Mouse (Mus musculus): ENCODE measurements around the gene Kdm1b. TPM values are rescaled to one million over a fixed set of nuclear protein-coding genes. Genes with fewer than 3 reads are reported as not detected.

Gene Kdm1b
- polyA plus RNA-seq, 1 experiment, result 12.3 TPM

GRCm38 (mm10) chr13:47105711-47106579 is 62.6 kb downstream of the Kdm1b start, which contains the start of gene Dek:
Gene Dek, minus strand, starts transcription at chr13:47106201.
- Histone ChIP-seq H3K4me1 (ENCODE audit: control insufficient read depth, insufficient read depth, low read length) (no peaks in the 10 kb centered on the region), H3K9me3 (replicated peaks; ENCODE audit: control insufficient read depth, insufficient read depth, low read length, poor library complexity, severe bottlenecking) (no peaks in the 10 kb centered on the region), H3K4me3 (ENCODE audit: low read depth, low read length) (peak within 1 kb of the TSS; percentile 80), H3K27me3 (ENCODE audit: control insufficient read depth, insufficient read depth, low read length, poor library complexity, severe bottlenecking) (no peaks in the 10 kb centered on the region), H3K9ac (ENCODE audit: low read depth, poor library complexity, severe bottlenecking) (peak within 1 kb of the TSS; percentile 99), H3K27ac (ENCODE audit: insufficient read depth, low read length) (peak within 1 kb of the TSS; percentile 15), H3K36me3 (ENCODE audit: control insufficient read depth, insufficient read depth, low read length, poor library complexity, severe bottlenecking) (peaks cover 18% of the 10 kb centered on the region)
- TF ChIP-seq POLR2A (IDR thresholded peaks at IDR 0.05; ENCODE audit: insufficient read depth, low read length) (no peak), CTCF (IDR thresholded peaks at IDR 0.05; ENCODE audit: low read depth, low read length) (no peak), EP300 (IDR thresholded peaks at IDR 0.05; ENCODE audit: insufficient read depth, low read depth, low read length) (no peak)

GRCm38 (mm10) chr13:47106580-47106888 is 63.2 kb downstream of the Kdm1b start:
- Histone ChIP-seq H3K27me3 (ENCODE audit: control insufficient read depth, insufficient read depth, low read length, poor library complexity, severe bottlenecking) (no peaks in the 10 kb centered on the region), H3K9me3 (replicated peaks; ENCODE audit: control insufficient read depth, insufficient read depth, low read length, poor library complexity, severe bottlenecking) (no peaks in the 10 kb centered on the region), H3K4me1 (ENCODE audit: control insufficient read depth, insufficient read depth, low read length) (no peaks in the 10 kb centered on the region), H3K36me3 (ENCODE audit: control insufficient read depth, insufficient read depth, low read length, poor library complexity, severe bottlenecking) (peaks cover 12% of the 10 kb centered on the region), H3K27ac (ENCODE audit: insufficient read depth, low read length) (peak overlapping the region; percentile 15), H3K4me3 (ENCODE audit: low read depth, low read length) (peak overlapping the region; percentile 80), H3K9ac (ENCODE audit: low read depth, poor library complexity, severe bottlenecking) (peak overlapping the region; percentile 99)
- TF ChIP-seq POLR2A (IDR thresholded peaks at IDR 0.05; ENCODE audit: insufficient read depth, low read length) (no peak), CTCF (IDR thresholded peaks at IDR 0.05; ENCODE audit: low read depth, low read length) (no peak), EP300 (IDR thresholded peaks at IDR 0.05; ENCODE audit: insufficient read depth, low read depth, low read length) (no peak)

- H3K36me3 ChIP-seq (ENCODE audit: control insufficient read depth, insufficient read depth, low read length, poor library complexity, severe bottlenecking), result no peaks in the 10 kb centered on the region
- no peak overlapping the region for H3K9ac ChIP-seq (ENCODE audit: low read depth, poor library complexity, severe bottlenecking)
- no peaks in the 10 kb centered on the region for H3K9me3 ChIP-seq (replicated peaks; ENCODE audit: control insufficient read depth, insufficient read depth, low read length, poor library complexity, severe bottlenecking)
- no peak for TF ChIP-seq CTCF (IDR thresholded peaks at IDR 0.05; ENCODE audit: low read depth, low read length)
- no peak overlapping the region for H3K27ac ChIP-seq (ENCODE audit: insufficient read depth, low read length)
- H3K4me3 ChIP-seq (ENCODE audit: low read depth, low read length), result no peak overlapping the region
- H3K4me1 ChIP-seq (ENCODE audit: control insufficient read depth, insufficient read depth, low read length), result no peaks in the 10 kb centered on the region
- H3K27me3 ChIP-seq (ENCODE audit: control insufficient read depth, insufficient read depth, low read length, poor library complexity, severe bottlenecking), result no peaks in the 10 kb centered on the region
Measured at GRCm38 (mm10) chr13:47109239-47109638, 65.9 kb downstream of the Kdm1b start.

- no peak for TF ChIP-seq POLR2A (IDR thresholded peaks at IDR 0.05; ENCODE audit: insufficient read depth, low read length)
- no peak for TF ChIP-seq EP300 (IDR thresholded peaks at IDR 0.05; ENCODE audit: insufficient read depth, low read depth, low read length)
- TF ChIP-seq CTCF (IDR thresholded peaks at IDR 0.05; ENCODE audit: low read depth, low read length), result no peak
- no peaks in the 10 kb centered on the region for H3K36me3 ChIP-seq (ENCODE audit: control insufficient read depth, insufficient read depth, low read length, poor library complexity, severe bottlenecking)
- H3K9ac ChIP-seq (ENCODE audit: low read depth, poor library complexity, severe bottlenecking), result no peak overlapping the region
- no peaks in the 10 kb centered on the region for H3K27me3 ChIP-seq (ENCODE audit: control insufficient read depth, insufficient read depth, low read length, poor library complexity, severe bottlenecking)
- H3K4me1 ChIP-seq (ENCODE audit: control insufficient read depth, insufficient read depth, low read length), result no peaks in the 10 kb centered on the region
- no peak overlapping the region for H3K4me3 ChIP-seq (ENCODE audit: low read depth, low read length)
- H3K9me3 ChIP-seq (replicated peaks; ENCODE audit: control insufficient read depth, insufficient read depth, low read length, poor library complexity, severe bottlenecking), result no peaks in the 10 kb centered on the region
- H3K27ac ChIP-seq (ENCODE audit: insufficient read depth, low read length), result no peak overlapping the region
Measured at GRCm38 (mm10) chr13:47111185-47111584, 67.9 kb downstream of the Kdm1b start.

GRCm38 (mm10) chr13:47112056-47112455 is 68.8 kb downstream of the Kdm1b start:
- Histone ChIP-seq H3K4me3 (ENCODE audit: low read depth, low read length) (no peak overlapping the region), H3K27me3 (ENCODE audit: control insufficient read depth, insufficient read depth, low read length, poor library complexity, severe bottlenecking) (no peaks in the 10 kb centered on the region), H3K36me3 (ENCODE audit: control insufficient read depth, insufficient read depth, low read length, poor library complexity, severe bottlenecking) (no peaks in the 10 kb centered on the region), H3K27ac (ENCODE audit: insufficient read depth, low read length) (no peak overlapping the region), H3K9ac (ENCODE audit: low read depth, poor library complexity, severe bottlenecking) (no peak overlapping the region), H3K9me3 (replicated peaks; ENCODE audit: control insufficient read depth, insufficient read depth, low read length, poor library complexity, severe bottlenecking) (no peaks in the 10 kb centered on the region), H3K4me1 (ENCODE audit: control insufficient read depth, insufficient read depth, low read length) (no peaks in the 10 kb centered on the region)
- TF ChIP-seq POLR2A (IDR thresholded peaks at IDR 0.05; ENCODE audit: insufficient read depth, low read length) (no peak), EP300 (IDR thresholded peaks at IDR 0.05; ENCODE audit: insufficient read depth, low read depth, low read length) (no peak), CTCF (IDR thresholded peaks at IDR 0.05; ENCODE audit: low read depth, low read length) (no peak)

- H3K36me3 ChIP-seq (ENCODE audit: control insufficient read depth, insufficient read depth, low read length, poor library complexity, severe bottlenecking), result no peaks in the 10 kb centered on the region
- no peaks in the 10 kb centered on the region for H3K27me3 ChIP-seq (ENCODE audit: control insufficient read depth, insufficient read depth, low read length, poor library complexity, severe bottlenecking)
- no peak for TF ChIP-seq CTCF (IDR thresholded peaks at IDR 0.05; ENCODE audit: low read depth, low read length)
- no peak for TF ChIP-seq POLR2A (IDR thresholded peaks at IDR 0.05; ENCODE audit: insufficient read depth, low read length)
- TF ChIP-seq EP300 (IDR thresholded peaks at IDR 0.05; ENCODE audit: insufficient read depth, low read depth, low read length), result no peak
- H3K9ac ChIP-seq (ENCODE audit: low read depth, poor library complexity, severe bottlenecking), result no peak overlapping the region
- H3K27ac ChIP-seq (ENCODE audit: insufficient read depth, low read length), result no peak overlapping the region
- H3K4me3 ChIP-seq (ENCODE audit: low read depth, low read length), result no peak overlapping the region
- no peaks in the 10 kb centered on the region for H3K4me1 ChIP-seq (ENCODE audit: control insufficient read depth, insufficient read depth, low read length)
- H3K9me3 ChIP-seq (replicated peaks; ENCODE audit: control insufficient read depth, insufficient read depth, low read length, poor library complexity, severe bottlenecking), result no peaks in the 10 kb centered on the region
Measured at GRCm38 (mm10) chr13:47112924-47113323, 69.6 kb downstream of the Kdm1b start.

All from ES-Bruce4 (cell line).